Mouse (Mus musculus) bone marrow, adult 2 months (tissue): ENCODE measurements around the gene Rslcan18. TPM values are rescaled to one million over a fixed set of nuclear protein-coding genes. Genes with fewer than 3 reads are reported as not detected.
"Not testable (repeated sequence)": the region's sequence is repeated elsewhere in the genome, so short reads cannot be mapped to it uniquely, and the experiment has no call there.

ENCODE experiments used
- H3K27ac ChIP-seq: fragments of 200-500 bp; 2 replicates; pipeline ENCODE4 v1.5.1; 2012; ENCODE audit warnings: low read depth, mild to moderate bottlenecking, control low read depth, inconsistent platforms, low read length; ENCODE audit not compliant: control insufficient read depth, poor library complexity, insufficient read depth
- H3K4me1 ChIP-seq: fragments of 200-500 bp; 2 replicates; pipeline ENCODE4 v1.6.1; 2011; ENCODE audit warnings: low read length; ENCODE audit not compliant: control insufficient read depth, insufficient read depth
- H3K4me3 ChIP-seq: fragments of 200-500 bp; replicated peaks from 2 replicates; pipeline ENCODE3; 2011; ENCODE audit warnings: mild to moderate bottlenecking, low read depth, low read length, control low read depth; ENCODE audit not compliant: control insufficient read depth
- CTCF ChIP-seq: fragments of 200-500 bp; IDR thresholded peaks from 2 replicates; pipeline ENCODE4 v1.5.1; 2011; ENCODE audit warnings: low read length, control low read depth; ENCODE audit not compliant: control insufficient read depth, insufficient read depth
- POLR2A ChIP-seq: fragments of 200-500 bp; IDR thresholded peaks from 2 replicates; pipeline ENCODE4 v1.6.1; 2011; ENCODE audit warnings: low read depth, mild to moderate bottlenecking, control low read depth, low read length, borderline replicate concordance; ENCODE audit not compliant: control insufficient read depth
- WGBS: fragments of 180-500 bp; shearing (Covaris S2); methylation state at CpG from one replicate; pipeline ENCODE4 v1.1.7; 2018; 5-methylcytosine and 5-hydroxymethylcytosine counted together
- polyA plus RNA-seq: library from polyadenylated mRNA; stranded (reverse); fragments of >200 nt; gene quantifications from 2 replicates; pipeline ENCODE4 v1.2.4, GENCODE M21; 2011; ENCODE audit warnings: low replicate concordance; ENCODE audit not compliant: missing spikeins, insufficient read depth, insufficient read length

Gene Rslcan18
- 0.47 and 0.79 TPM in 2 replicates for polyA plus RNA-seq

GRCm38 (mm10) chr13:67116163-67116562, at the start of gene Rslcan18:
Rslcan18 (minus strand) TSS chr13:67116263.
- H3K4me3 ChIP-seq, H3K4me1 ChIP-seq, H3K27ac ChIP-seq: not testable (repeated sequence)
- 86% methylated on average over 8 of the region's 8 CpGs for WGBS

GRCm38 (mm10) chr13:67128038-67128721, 12.1 kb upstream of the Rslcan18 start:
- Histone ChIP-seq H3K27ac (no peak overlapping the region), H3K4me1 (peaks cover 2% of the 10 kb centered on the region; the same call in 1 of the 2 replicates), H3K4me3 (peak overlapping the region; percentile 83)
- 1% methylated on average over 18 of the region's 18 CpGs for WGBS
- TF ChIP-seq POLR2A: no peak
- no peak for TF ChIP-seq CTCF

- WGBS: 80% methylated on average over 10 of the region's 10 CpGs
- H3K27ac ChIP-seq, H3K4me1 ChIP-seq, H3K4me3 ChIP-seq: not testable (repeated sequence)
These were observed 11.4 kb upstream of the Rslcan18 start for GRCm38 (mm10) chr13:67127507-67127906.

- Histone ChIP-seq H3K4me3 (no peak overlapping the region), H3K4me1 (peaks cover 2% of the 10 kb centered on the region; the same call in 1 of the 2 replicates), H3K27ac (no peak overlapping the region)
- WGBS: 87% methylated on average over 1 of the region's 1 CpGs
- TF ChIP-seq POLR2A (no peak), CTCF (no peak)
These were observed 8.4 kb upstream of the Rslcan18 start for GRCm38 (mm10) chr13:67124460-67124859.

GRCm38 (mm10) chr13:67121360-67121759, 5.3 kb upstream of the Rslcan18 start, which contains the start of gene Zfp759:
Zfp759 (plus strand) TSS chr13:67121660.
- not testable (repeated sequence) for H3K4me3 ChIP-seq, H3K4me1 ChIP-seq, H3K27ac ChIP-seq

- TF ChIP-seq CTCF (no peak), POLR2A (no peak)
- no peaks in the 10 kb centered on the region for H3K4me1 ChIP-seq
- H3K4me3 ChIP-seq: no peak overlapping the region
- 84% methylated on average over 2 of the region's 2 CpGs for WGBS
- H3K27ac ChIP-seq: no peak overlapping the region
These were observed 2.8 kb downstream of the Rslcan18 start for GRCm38 (mm10) chr13:67113287-67113686.

GRCm38 (mm10) chr13:67112096-67112495, 4.0 kb downstream of the Rslcan18 start:
- no peak overlapping the region for H3K4me3 ChIP-seq
- TF ChIP-seq POLR2A (no peak), CTCF (no peak)
- H3K4me1 ChIP-seq: 0 out of 2 replicates have a peak, but pooled peaks cover 1% of the 10 kb centered on the region
- 74% methylated on average over 12 of the region's 12 CpGs for WGBS
- no peak overlapping the region for H3K27ac ChIP-seq

GRCm38 (mm10) chr13:67108821-67109206, 7.2 kb downstream of the Rslcan18 start:
- Histone ChIP-seq H3K4me3 (peak overlapping the region; percentile 14), H3K4me1 (0 out of 2 replicates have a peak, but pooled peaks cover 1% of the 10 kb centered on the region), H3K27ac (no peak overlapping the region)
- 6% methylated on average over 9 of the region's 9 CpGs for WGBS
- TF ChIP-seq CTCF: peak; percentile 45
- no peak for TF ChIP-seq POLR2A

GRCm38 (mm10) chr13:67108194-67108820, 7.8 kb downstream of the Rslcan18 start, which contains the start of gene Gm28557:
Gm28557 (minus strand) TSS chr13:67108604.
- H3K4me3 ChIP-seq: peak within 1 kb of the TSS; percentile 89
- H3K27ac ChIP-seq: peak within 1 kb of the TSS; percentile 61
- 0 out of 2 replicates have a peak, but pooled peaks cover 1% of the 10 kb centered on the region for H3K4me1 ChIP-seq
- TF ChIP-seq CTCF (0 out of 2 replicates have a peak, but pooled peaks have one; percentile 37), POLR2A (no peak)
- under 1% methylated on average over 17 of the region's 17 CpGs for WGBS
